Mouse (Mus musculus) kidney, adult 2 months (tissue): Measurements from ENCODE around the gene Slc44a4. TPM values are rescaled to one million over a fixed set of nuclear protein-coding genes. Genes with fewer than 3 reads are reported as not detected.

Experiments
- DNase-seq: peaks from one replicate; pipeline ENCODE4 v3.0.0; 2021
- H3K27ac ChIP-seq: fragments of 200-500 bp; 2 replicates; pipeline ENCODE4 v1.5.1; 2012; ENCODE audit warnings: low read depth, low read length, control low read depth, inconsistent platforms; ENCODE audit not compliant: insufficient read depth
- H3K27me3 ChIP-seq: fragments of 200-500 bp; replicated peaks from 2 replicates; pipeline ENCODE4 v1.6.1; 2012; ENCODE audit warnings: mild to moderate bottlenecking, moderate library complexity, low read length, inconsistent platforms; ENCODE audit not compliant: control insufficient read depth, insufficient read depth
- H3K36me3 ChIP-seq: fragments of 200-500 bp; 2 replicates; pipeline ENCODE4 v1.6.1; 2012; ENCODE audit warnings: mild to moderate bottlenecking, moderate library complexity, low read length, inconsistent platforms; ENCODE audit not compliant: control insufficient read depth, insufficient read depth
- H3K4me1 ChIP-seq: fragments of 200-500 bp; 2 replicates; pipeline ENCODE4 v1.6.1; 2011; ENCODE audit warnings: low read length; ENCODE audit not compliant: control insufficient read depth, insufficient read depth
- H3K4me3 ChIP-seq: fragments of 200-500 bp; 2 replicates; pipeline ENCODE4 v1.5.1; 2011; ENCODE audit warnings: mild to moderate bottlenecking, low read depth, low read length, control low read depth; ENCODE audit not compliant: insufficient read depth
- CTCF ChIP-seq: fragments of 200-500 bp; conservative IDR thresholded peaks from 2 replicates; pipeline ENCODE4 v1.5.1; 2011; ENCODE audit warnings: low read depth, mild to moderate bottlenecking, control low read depth, low read length, moderate library complexity, mixed read lengths; ENCODE audit not compliant: insufficient read depth, insufficient read length
- POLR2A ChIP-seq: fragments of 200-500 bp; IDR thresholded peaks from one replicate; pipeline ENCODE4 v1.6.1; 2011; ENCODE audit warnings: low read depth, low read length, control low read depth
- WGBS: fragments of 180-500 bp; shearing (Covaris S2); methylation state at CpG from one replicate; pipeline ENCODE4 v1.1.7; 2018; 5-methylcytosine and 5-hydroxymethylcytosine counted together
- polyA plus RNA-seq: library from polyadenylated mRNA; depleted of rRNA; stranded (reverse); fragments of >200 nt; gene quantifications from 2 replicates; pipeline ENCODE4 v1.2.3, GENCODE M21; 2012

The Slc44a4 gene
- polyA plus RNA-seq, 1 experiment: 73.5 TPM

DNA sequence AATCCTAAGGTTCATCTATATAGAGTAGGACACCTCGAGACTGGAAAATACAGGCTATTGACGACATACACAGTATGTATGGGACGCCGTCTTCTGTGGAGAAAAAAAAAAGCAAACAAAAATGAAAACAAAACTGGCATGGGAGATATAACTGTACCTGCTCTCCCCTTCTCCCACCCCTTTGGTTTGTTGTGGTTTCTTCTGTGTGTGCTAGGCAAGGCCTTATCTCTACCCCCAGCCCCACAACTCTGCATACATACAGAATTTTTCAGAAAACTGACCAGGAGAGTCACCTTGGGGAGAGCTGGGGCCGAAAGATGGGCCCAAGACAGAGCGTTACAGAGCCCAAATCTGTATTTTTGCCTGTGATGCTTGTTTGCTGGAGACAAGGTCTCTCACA is 29.6 kb upstream of the Slc44a4 start:
- H3K4me3 ChIP-seq: no peak overlapping the region
- H3K27me3 ChIP-seq: no peaks in the 10 kb centered on the region
- TF ChIP-seq POLR2A (no peak), CTCF (no peak)
- no peaks in the 10 kb centered on the region for H3K4me1 ChIP-seq
- H3K36me3 ChIP-seq: no peaks in the 10 kb centered on the region
- 94% methylated on average over 6 of the region's 6 CpGs for WGBS
- DNase-seq: no peak
- no peak overlapping the region for H3K27ac ChIP-seq

DNA sequence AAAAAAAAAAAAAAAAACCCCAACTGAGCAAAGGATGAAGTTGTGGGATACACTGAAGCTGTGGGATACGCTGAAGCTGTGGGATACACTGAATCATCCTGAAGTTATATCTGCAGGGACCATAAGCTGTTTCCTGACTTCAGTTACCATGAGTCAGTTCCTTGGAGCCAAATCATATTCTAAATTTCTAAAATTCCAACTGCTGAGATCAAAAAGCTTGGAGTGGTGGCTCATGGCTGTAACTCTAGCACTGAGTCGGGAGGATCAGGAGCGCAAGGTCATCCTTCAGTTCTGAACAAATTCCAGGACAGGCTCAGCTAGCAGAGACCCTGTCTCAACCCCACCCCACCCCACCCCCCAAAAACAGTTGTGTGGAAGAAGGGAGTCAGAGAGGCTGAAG is 28.7 kb upstream of the Slc44a4 start:
- H3K36me3 ChIP-seq: no peaks in the 10 kb centered on the region
- WGBS: 78% methylated on average over 3 of the region's 3 CpGs
- H3K27ac ChIP-seq: no peak overlapping the region
- no peaks in the 10 kb centered on the region for H3K4me1 ChIP-seq
- no peak for DNase-seq
- H3K4me3 ChIP-seq: no peak overlapping the region
- H3K27me3 ChIP-seq: no peaks in the 10 kb centered on the region
- TF ChIP-seq CTCF: no peak
- TF ChIP-seq POLR2A: no peak

GRCm38 (mm10) chr17:34887942-34888341 is 26.3 kb upstream of the Slc44a4 start:
- no peak for DNase-seq
- 0 out of 2 replicates have a peak overlapping the region, but pooled peaks have one; percentile 14 for H3K27ac ChIP-seq
- H3K27me3 ChIP-seq: no peaks in the 10 kb centered on the region
- no peaks in the 10 kb centered on the region for H3K4me1 ChIP-seq
- WGBS: 88% methylated on average over 5 of the region's 5 CpGs
- no peak for TF ChIP-seq POLR2A
- TF ChIP-seq CTCF: no peak
- no peaks in the 10 kb centered on the region for H3K36me3 ChIP-seq
- H3K4me3 ChIP-seq: no peak overlapping the region

DNA sequence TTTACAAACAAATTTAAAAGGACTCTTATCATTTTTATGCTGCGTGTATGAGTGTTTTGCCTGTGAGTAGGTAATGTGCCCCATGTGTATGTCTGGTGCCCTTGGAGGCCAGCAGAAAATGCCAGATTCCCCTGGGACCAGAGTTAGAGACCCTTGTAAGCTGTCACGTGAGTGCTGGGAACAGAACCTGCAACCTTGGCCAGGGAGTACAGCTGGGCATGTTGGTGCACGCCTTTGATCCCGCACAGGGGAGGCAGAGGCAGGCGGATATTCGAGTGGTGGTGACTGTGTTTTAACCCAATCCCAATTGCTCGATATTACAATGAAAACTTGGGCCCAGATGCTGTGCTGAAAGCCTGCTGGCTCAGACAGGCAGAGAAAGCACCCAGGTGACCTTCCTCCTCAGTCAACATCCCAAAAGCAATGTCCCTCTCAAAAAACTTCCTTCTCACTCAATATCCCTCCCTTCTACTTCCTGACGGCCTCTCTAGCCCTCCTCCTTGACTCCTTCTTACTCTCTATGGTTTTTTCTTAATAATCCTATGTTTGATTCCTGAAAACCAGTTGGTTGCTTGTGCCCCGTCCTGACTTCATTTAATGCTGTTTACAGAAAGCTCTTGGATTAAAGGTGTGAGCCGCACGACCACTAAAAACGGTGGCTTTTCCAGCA is 24.1 kb upstream of the Slc44a4 start:
- Histone ChIP-seq H3K27ac (no peak overlapping the region), H3K27me3 (no peaks in the 10 kb centered on the region), H3K36me3 (no peaks in the 10 kb centered on the region), H3K4me3 (no peak overlapping the region), H3K4me1 (no peaks in the 10 kb centered on the region; the same call in 1 of the 2 replicates)
- TF ChIP-seq POLR2A: no peak
- no peak for TF ChIP-seq CTCF
- 85% methylated on average over 12 of the region's 12 CpGs for WGBS
- no peak for DNase-seq

DNA sequence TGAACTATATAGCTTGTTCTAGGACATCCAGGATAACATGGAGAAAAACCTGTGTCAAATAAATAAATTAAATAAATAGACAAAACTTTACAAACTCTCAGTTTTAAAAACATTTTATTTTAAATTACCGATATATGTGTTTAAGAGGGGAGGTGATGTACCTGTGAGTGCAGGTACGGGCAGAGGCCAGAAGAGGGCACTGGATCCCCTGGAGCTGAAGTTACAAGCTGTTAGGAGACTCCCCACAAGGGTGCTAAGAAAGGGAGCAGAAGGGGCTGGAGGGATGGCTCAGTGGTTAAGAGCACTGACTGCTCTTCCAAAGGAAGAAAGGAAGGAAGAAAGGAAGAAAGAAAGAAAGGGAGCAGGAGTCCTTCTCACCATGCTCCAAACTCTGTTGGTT is 22.9 kb upstream of the Slc44a4 start:
- no peak overlapping the region for H3K27ac ChIP-seq
- DNase-seq: no peak
- WGBS: 94% methylated on average over 2 of the region's 2 CpGs
- TF ChIP-seq CTCF: peak; percentile 41
- no peak for TF ChIP-seq POLR2A
- no peaks in the 10 kb centered on the region for H3K27me3 ChIP-seq
- H3K36me3 ChIP-seq: no peaks in the 10 kb centered on the region
- no peaks in the 10 kb centered on the region; the same call in 1 of the 2 replicates for H3K4me1 ChIP-seq
- no peak overlapping the region for H3K4me3 ChIP-seq

- DNase-seq: no peak
- TF ChIP-seq CTCF (no peak), POLR2A (no peak)
- Histone ChIP-seq H3K27ac (peak overlapping the region; percentile 44; the same call in 1 of the 2 replicates), H3K27me3 (no peaks in the 10 kb centered on the region), H3K4me1 (no peaks in the 10 kb centered on the region; the same call in 1 of the 2 replicates), H3K4me3 (no peak overlapping the region), H3K36me3 (no peaks in the 10 kb centered on the region)
- WGBS: 77% methylated on average over 12 of the region's 12 CpGs
Observed at GRCm38 (mm10) chr17:34893072-34893824, 21.0 kb upstream of the Slc44a4 start.

DNA sequence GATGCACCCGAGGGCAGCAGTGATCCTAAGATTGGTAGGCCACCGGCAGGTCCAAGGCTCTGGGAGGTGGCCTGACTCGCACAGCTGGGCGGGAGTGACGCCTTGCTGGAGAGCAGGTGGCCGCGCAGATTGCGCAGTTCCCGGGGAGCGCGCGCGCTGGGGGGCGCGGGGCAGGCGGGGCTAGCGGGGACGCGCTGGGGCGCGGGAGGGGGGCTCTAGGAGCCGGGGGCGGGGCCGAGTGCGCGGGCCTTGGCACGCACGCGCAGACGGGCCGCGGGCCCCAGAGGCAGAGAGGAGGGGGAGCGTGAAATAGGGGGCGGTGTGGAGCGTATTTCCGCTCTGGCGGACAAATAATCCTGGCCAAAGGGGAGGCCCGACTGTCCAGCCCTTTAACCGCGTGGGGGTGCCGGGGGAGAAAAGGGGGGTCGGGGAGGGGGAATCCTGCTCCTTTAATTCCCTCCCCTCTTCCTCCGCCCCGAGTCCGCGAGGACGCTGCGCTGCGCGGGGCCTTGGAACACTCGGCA is 20.1 kb upstream of the Slc44a4 start:
- WGBS: under 1% methylated on average over 44 of the region's 51 CpGs
- peak; percentile 96 for DNase-seq
- peak overlapping the region; percentile 44 for H3K27ac ChIP-seq
- peak overlapping the region; percentile 74 for H3K4me3 ChIP-seq
- H3K36me3 ChIP-seq: no peaks in the 10 kb centered on the region
- no peaks in the 10 kb centered on the region; the same call in 1 of the 2 replicates for H3K4me1 ChIP-seq
- no peaks in the 10 kb centered on the region for H3K27me3 ChIP-seq
- 0 out of 2 replicates have a peak, but pooled peaks have one; percentile 15 for TF ChIP-seq CTCF
- peak; percentile 60 for TF ChIP-seq POLR2A
